Mouse (Mus musculus): ENCODE results near the gene Tmem50a.
"Not testable (repeated sequence)": the region's sequence is repeated elsewhere in the genome, so short reads cannot be mapped to it uniquely, and the experiment has no call there.

Tmem50a gene

GRCm38 (mm10) chr4:134922925-134923244, 8.1 kb upstream of the Tmem50a start:
- peak; percentile 76 for DNase-seq

GRCm38 (mm10) chr4:134922111-134922924, 7.5 kb upstream of the Tmem50a start:
- peak; percentile 44 for DNase-seq

GRCm38 (mm10) chr4:134921703-134922102, 6.9 kb upstream of the Tmem50a start:
- peak; percentile 44 for DNase-seq

GRCm38 (mm10) chr4:134920631-134921030, 5.8 kb upstream of the Tmem50a start:
- no peak for DNase-seq

GRCm38 (mm10) chr4:134919733-134920540, 5.1 kb upstream of the Tmem50a start:
- DNase-seq = no peak

- DNase-seq = no peak
These were observed 3.6 kb upstream of the Tmem50a start for GRCm38 (mm10) chr4:134918381-134918780.

GRCm38 (mm10) chr4:134917194-134917593, 2.4 kb upstream of the Tmem50a start:
- DNase-seq = no peak

GRCm38 (mm10) chr4:134915223-134916050, 613 bp upstream of the Tmem50a start:
- peak; percentile 47 for DNase-seq

GRCm38 (mm10) chr4:134914122-134914863, 531 bp downstream of the Tmem50a start:
- no peak for DNase-seq

GRCm38 (mm10) chr4:134913413-134913812, 1.4 kb downstream of the Tmem50a start:
- DNase-seq = peak; percentile 59

GRCm38 (mm10) chr4:134911406-134911805, 3.4 kb downstream of the Tmem50a start:
- not testable (repeated sequence) for DNase-seq

GRCm38 (mm10) chr4:134903046-134903445, 11.8 kb downstream of the Tmem50a start:
- no peak for DNase-seq

- peak; percentile 62 for DNase-seq
These were observed 13.7 kb downstream of the Tmem50a start for GRCm38 (mm10) chr4:134901126-134901525.

- DNase-seq = no peak
These were observed 17.6 kb downstream of the Tmem50a start for GRCm38 (mm10) chr4:134897256-134897655.

GRCm38 (mm10) chr4:134892096-134892495, 22.7 kb downstream of the Tmem50a start:
- DNase-seq = peak; percentile 71

GRCm38 (mm10) chr4:134884364-134884763, 30.5 kb downstream of the Tmem50a start:
- DNase-seq = no peak

GRCm38 (mm10) chr4:134883808-134884207, 31.0 kb downstream of the Tmem50a start:
- DNase-seq = no peak

- no peak for DNase-seq
These were observed 31.6 kb downstream of the Tmem50a start for GRCm38 (mm10) chr4:134883266-134883665.

- no peak for DNase-seq
These were observed 34.8 kb downstream of the Tmem50a start for GRCm38 (mm10) chr4:134880041-134880440.

- DNase-seq = peak; percentile 64
These were observed 35.3 kb downstream of the Tmem50a start for GRCm38 (mm10) chr4:134879410-134879981.

GRCm38 (mm10) chr4:134876171-134876570, 38.7 kb downstream of the Tmem50a start:
- DNase-seq = no peak

- DNase-seq = no peak
These were observed 42.9 kb downstream of the Tmem50a start for GRCm38 (mm10) chr4:134871950-134872349.
